Mouse (Mus musculus) neural tube, embryonic 13.5 days (tissue): Measurements from ENCODE around the gene Gm28044. TPM values are rescaled to one million over a fixed set of nuclear protein-coding genes. Genes with fewer than 3 reads are reported as not detected.
"Not testable (repeated sequence)": the region's sequence is repeated elsewhere in the genome, so short reads cannot be mapped to it uniquely, and the experiment has no call there.

Experiments
- ATAC-seq: fragments of 200-750 bp; cut with Nextera tagmentation; 2 replicates; pipeline ENCODE4 v1.8.0; 2017; ENCODE audit warnings: low read depth, mild to moderate bottlenecking, moderate TSS enrichment, moderate library complexity
- H3K27ac ChIP-seq: fragments of 300-500 bp; sonication (generic); replicated peaks from 2 replicates; pipeline ENCODE4 v1.5.1; 2015; ENCODE audit warnings: moderate library complexity, mild to moderate bottlenecking, inconsistent platforms
- H3K27me3 ChIP-seq: fragments of 300-500 bp; sonication (generic); 2 replicates; pipeline ENCODE4 v1.6.1; 2015; ENCODE audit warnings: mild to moderate bottlenecking, inconsistent platforms
- H3K36me3 ChIP-seq: fragments of 300-500 bp; sonication (generic); 2 replicates; pipeline ENCODE4 v1.6.1; 2015; ENCODE audit warnings: mild to moderate bottlenecking, inconsistent platforms
- H3K4me1 ChIP-seq: fragments of 300-500 bp; sonication (generic); replicated peaks from 2 replicates; pipeline ENCODE4 v1.6.1; 2015; ENCODE audit warnings: inconsistent platforms
- H3K4me2 ChIP-seq: fragments of 300-500 bp; sonication (generic); 2 replicates; pipeline ENCODE4 v1.6.1; 2015; ENCODE audit warnings: inconsistent platforms, mild to moderate bottlenecking, moderate library complexity
- H3K4me3 ChIP-seq: fragments of 300-500 bp; sonication (generic); 2 replicates; pipeline ENCODE4 v1.5.1; 2015; ENCODE audit warnings: mild to moderate bottlenecking, inconsistent platforms
- H3K9ac ChIP-seq: fragments of 300-500 bp; sonication (generic); 2 replicates; pipeline ENCODE4 v1.6.1; 2015; ENCODE audit warnings: moderate library complexity, mild to moderate bottlenecking, inconsistent platforms
- H3K9me3 ChIP-seq: fragments of 300-500 bp; sonication (generic); 2 replicates; pipeline ENCODE4 v1.6.1; 2016; ENCODE audit warnings: inconsistent platforms
- WGBS: fragments of 180-500 bp; shearing (Covaris S2); methylation state at CpG from one replicate; pipeline ENCODE4 v1.1.7; 2015; 5-methylcytosine and 5-hydroxymethylcytosine counted together
- polyA plus RNA-seq: library from polyadenylated mRNA; unstranded; fragments of >200 nt; fragmentation: Nextera tagmentation; extraction: Ambion mirVana; gene quantifications from 2 replicates; pipeline ENCODE4 v1.2.1, GENCODE M21; 2015

The Gm28044 gene
- polyA plus RNA-seq, 1 experiment from 2014 or later, result not detected

- no peaks in the 10 kb centered on the region for H3K36me3 ChIP-seq
- no peaks in the 10 kb centered on the region for H3K27me3 ChIP-seq
- H3K4me2 ChIP-seq, result no peak within 1 kb of the TSS
- H3K9ac ChIP-seq, result no peak within 1 kb of the TSS
- ATAC-seq, result no peak
- no peak within 1 kb of the TSS for H3K4me3 ChIP-seq
- no peaks in the 10 kb centered on the region for H3K4me1 ChIP-seq
- no peaks in the 10 kb centered on the region for H3K9me3 ChIP-seq
- H3K27ac ChIP-seq, result no peak within 1 kb of the TSS
- WGBS, result 53% methylated on average over 7 of the region's 7 CpGs
Measured at GRCm38 (mm10) chr13:67278314-67278713, 82.0 kb downstream of the Gm28044 start, which contains the start of gene Zfp458. Gene Zfp458 (minus strand): TSS chr13:67278466.

GRCm38 (mm10) chr13:67269383-67270065 lies 90.8 kb downstream of the Gm28044 start:
- peak; percentile 80 for ATAC-seq
- H3K27ac ChIP-seq, H3K36me3 ChIP-seq, H3K27me3 ChIP-seq: not testable (repeated sequence)
- Histone ChIP-seq H3K4me2 (peak overlapping the region; percentile 76), H3K4me1 (peaks cover 12% of the 10 kb centered on the region), H3K9ac (peak overlapping the region; percentile 74), H3K9me3 (peaks cover 12% of the 10 kb centered on the region), H3K4me3 (peak overlapping the region; percentile 69)
- WGBS, result 51% methylated on average over 9 of the region's 9 CpGs

- no peak overlapping the region; the same call in 1 of the 2 replicates for H3K27ac ChIP-seq
- ATAC-seq, result peak; percentile 99
- no peaks in the 10 kb centered on the region for H3K27me3 ChIP-seq
- 9% methylated on average over 18 of the region's 18 CpGs for WGBS
- peak overlapping the region; percentile 69 for H3K4me3 ChIP-seq
- H3K9me3 ChIP-seq, result peaks cover 18% of the 10 kb centered on the region
- H3K4me1 ChIP-seq, result peaks cover 12% of the 10 kb centered on the region
- H3K4me2 ChIP-seq, result peak overlapping the region; percentile 76
- H3K9ac ChIP-seq, result peak overlapping the region; percentile 74
- peaks cover 7% of the 10 kb centered on the region for H3K36me3 ChIP-seq
Measured at GRCm38 (mm10) chr13:67268568-67269369, 91.6 kb downstream of the Gm28044 start.

Other genes with a start within 250 kb of the Gm28044 start
- 0.14 TPM in 1 of 2 replicates, not detected in the other for gene Rslcan18, start 244.3 kb downstream of the Gm28044 start, polyA plus RNA-seq
- 3.8 and 5.0 TPM in 2 replicates for gene Zfp759, start 238.9 kb downstream of the Gm28044 start, polyA plus RNA-seq
- gene Rsl1, start 187.4 kb downstream of the Gm28044 start, polyA plus RNA-seq, result 7.1 and 7.5 TPM in 2 replicates
- gene Zfp455, start 166.0 kb downstream of the Gm28044 start, polyA plus RNA-seq, result 2.0 and 3.1 TPM in 2 replicates
- 5.1 and 5.9 TPM in 2 replicates for gene Zfp458, start 82.1 kb downstream of the Gm28044 start, polyA plus RNA-seq
- 0.88 and 1.2 TPM in 2 replicates for gene Zfp457, start 54.1 kb downstream of the Gm28044 start, polyA plus RNA-seq
- 1.6 and 2.2 TPM in 2 replicates for gene Zfp595, start 28.0 kb downstream of the Gm28044 start, polyA plus RNA-seq
- gene Zfp953, start 69 bp upstream of the Gm28044 start, polyA plus RNA-seq, result 0.82 and 1.0 TPM in 2 replicates
- 0.58 TPM in 1 of 2 replicates, not detected in the other for gene Gm28041, start 15.2 kb upstream of the Gm28044 start, polyA plus RNA-seq
- gene Zfp456, start 15.3 kb upstream of the Gm28044 start, polyA plus RNA-seq, result 1.3 and 1.5 TPM in 2 replicates
- gene Zfp429, start 39.3 kb upstream of the Gm28044 start, polyA plus RNA-seq, result 3.8 and 4.2 TPM in 2 replicates
- 0.73 and 0.91 TPM in 2 replicates for gene Zfp459, start 60.9 kb upstream of the Gm28044 start, polyA plus RNA-seq
- 5.6 and 6.5 TPM in 2 replicates for gene Zfp874a, start 91.1 kb upstream of the Gm28044 start, polyA plus RNA-seq
- gene Zfp874b, start 123.7 kb upstream of the Gm28044 start, polyA plus RNA-seq, result 2.5 TPM in 2 replicates
- gene Zfp58, start 140.0 kb upstream of the Gm28044 start, polyA plus RNA-seq, result 12.8 and 14.2 TPM in 2 replicates
- gene Gm26965, start 165.6 kb upstream of the Gm28044 start, polyA plus RNA-seq, result not detected in 2 replicates
- 31.8 and 33.5 TPM in 2 replicates for gene Zfp87, start 165.6 kb upstream of the Gm28044 start, polyA plus RNA-seq
- 14.0 and 15.5 TPM in 2 replicates for gene Zfp748, start 193.3 kb upstream of the Gm28044 start, polyA plus RNA-seq
- 4.5 and 5.0 TPM in 2 replicates for gene Zfp729b, start 249.2 kb upstream of the Gm28044 start, polyA plus RNA-seq